Mouse (Mus musculus): ENCODE results near the gene Snai3. TPM values are rescaled to one million over a fixed set of nuclear protein-coding genes. Genes with fewer than 3 reads are reported as not detected.

Snai3 gene
- total RNA-seq, 2 experiments from 2014 or later = 11.3 TPM

DNA sequence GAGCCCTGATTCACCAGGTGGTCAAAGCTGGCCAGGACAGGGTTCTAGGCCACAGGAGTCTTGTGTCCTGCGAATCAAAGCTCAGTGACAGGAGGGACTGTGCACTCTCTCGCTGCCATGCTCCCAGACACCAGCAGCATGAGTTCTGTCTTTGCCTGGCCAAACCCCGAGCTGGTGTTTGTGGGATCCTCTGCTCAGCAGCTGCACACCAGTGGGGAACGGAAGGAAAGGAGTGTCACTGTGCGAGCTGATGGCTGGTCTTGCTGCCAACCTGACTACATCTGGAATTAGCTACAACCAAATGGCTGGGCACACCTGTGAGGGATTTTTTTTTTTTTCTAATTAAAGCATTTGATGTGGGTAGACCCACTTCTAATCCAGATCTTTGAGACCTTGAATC is 10.2 kb upstream of the Snai3 start:
- H3K4me3 ChIP-seq = no peak overlapping the region
- no peak overlapping the region for H3K27ac ChIP-seq
- intact Hi-C loops (cut with DNase I) = no loop called here
- no peak for TF ChIP-seq CTCF (IDR thresholded peaks at IDR 0.05)
- no peak for DNase-seq

DNA sequence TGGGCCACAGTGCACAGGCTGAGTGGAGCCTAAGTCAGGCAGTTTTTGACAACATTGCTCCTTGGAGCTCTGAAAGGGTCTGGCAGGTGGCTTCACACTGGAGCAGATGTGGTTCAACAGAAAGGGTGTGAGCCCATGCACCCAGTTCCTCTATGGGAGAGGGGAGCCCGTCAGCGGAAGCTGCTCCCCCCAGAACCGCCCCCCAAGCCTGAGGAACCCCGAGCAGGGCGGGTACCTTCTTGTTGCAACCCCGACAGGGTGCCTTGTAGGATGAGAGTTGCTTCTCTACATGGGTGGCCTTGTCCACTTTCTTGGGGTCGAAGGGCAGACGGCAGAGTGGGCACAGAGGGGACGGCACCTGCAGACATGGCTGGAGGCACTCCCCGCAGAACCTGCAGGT is 9.4 kb upstream of the Snai3 start:
- no peak overlapping the region for H3K4me3 ChIP-seq
- TF ChIP-seq CTCF (IDR thresholded peaks at IDR 0.05) = no peak
- DNase-seq = no peak
- no peak overlapping the region for H3K27ac ChIP-seq
- intact Hi-C loops (cut with DNase I) = no loop called here

DNA sequence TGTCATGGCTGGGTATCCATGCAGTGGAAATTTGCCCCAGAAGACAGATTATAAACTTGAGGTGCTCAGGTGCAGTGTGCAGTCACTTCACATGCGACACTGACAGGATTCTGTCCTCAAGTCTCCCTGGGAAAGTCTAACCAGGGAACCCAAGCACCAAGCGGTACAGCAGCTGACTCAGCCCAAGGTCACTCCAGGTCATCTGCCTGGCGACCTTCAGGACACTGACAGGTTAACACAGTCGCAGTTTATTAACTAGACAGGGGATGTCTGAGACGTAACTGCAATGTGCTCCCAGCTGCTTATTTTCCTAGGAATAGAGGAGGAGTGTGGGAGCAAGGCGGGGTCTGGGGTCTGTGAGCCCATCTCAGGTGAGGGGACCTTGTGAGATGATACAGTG is 8.9 kb upstream of the Snai3 start:
- H3K4me3 ChIP-seq = no peak overlapping the region
- intact Hi-C loops (cut with DNase I) = no loop called here
- no peak overlapping the region for H3K27ac ChIP-seq
- TF ChIP-seq CTCF (IDR thresholded peaks at IDR 0.05) = no peak
- no peak for DNase-seq

DNA sequence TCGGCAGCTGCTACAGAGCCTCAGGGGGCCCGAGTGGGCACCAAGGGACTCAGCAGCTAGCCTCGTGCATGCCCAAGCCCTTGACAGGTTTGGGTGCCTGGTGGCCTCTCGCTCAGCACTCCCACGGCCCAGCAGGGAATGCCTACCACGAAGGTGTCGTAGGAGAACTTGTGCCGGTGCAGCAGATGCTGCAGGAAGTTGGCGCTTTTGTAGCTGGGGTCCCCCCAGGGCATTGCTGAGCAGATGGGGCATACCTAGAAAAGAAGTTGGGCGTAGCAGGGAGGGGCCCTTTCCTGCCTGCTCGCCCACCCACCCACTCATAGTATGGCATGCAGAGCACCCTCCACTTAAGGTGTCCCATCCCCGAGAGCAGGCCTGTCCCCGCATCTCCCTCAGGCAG is 7.3 kb upstream of the Snai3 start:
- Histone ChIP-seq H3K27ac (no peak overlapping the region), H3K4me3 (no peak overlapping the region)
- no peak for TF ChIP-seq CTCF (IDR thresholded peaks at IDR 0.05)
- no peak for DNase-seq
- intact Hi-C loops (cut with DNase I) = no loop called here

DNA sequence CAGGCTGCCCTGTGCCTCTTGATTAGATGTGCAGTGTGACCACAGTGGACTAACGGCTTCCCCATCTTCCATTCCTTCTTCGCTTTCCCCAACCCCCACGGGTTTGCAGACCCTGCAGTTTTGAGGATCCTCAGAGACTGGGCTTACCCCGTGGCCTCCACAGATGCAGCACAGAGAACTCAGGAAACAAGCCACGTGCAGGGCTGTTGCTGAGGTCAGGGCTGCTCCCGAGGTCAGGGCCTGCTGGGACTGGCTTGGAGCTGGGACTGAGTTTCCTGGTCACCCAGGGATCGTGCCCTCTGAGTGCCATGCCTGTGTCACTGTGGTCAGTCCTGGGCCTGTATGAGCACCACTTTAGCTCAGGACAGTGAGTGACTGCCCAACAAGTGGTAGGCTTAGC is 4.5 kb upstream of the Snai3 start:
- Histone ChIP-seq H3K27ac (no peak overlapping the region), H3K4me3 (no peak overlapping the region)
- intact Hi-C loops (cut with DNase I) = no loop called here
- no peak for DNase-seq
- TF ChIP-seq CTCF (IDR thresholded peaks at IDR 0.05) = no peak

DNA sequence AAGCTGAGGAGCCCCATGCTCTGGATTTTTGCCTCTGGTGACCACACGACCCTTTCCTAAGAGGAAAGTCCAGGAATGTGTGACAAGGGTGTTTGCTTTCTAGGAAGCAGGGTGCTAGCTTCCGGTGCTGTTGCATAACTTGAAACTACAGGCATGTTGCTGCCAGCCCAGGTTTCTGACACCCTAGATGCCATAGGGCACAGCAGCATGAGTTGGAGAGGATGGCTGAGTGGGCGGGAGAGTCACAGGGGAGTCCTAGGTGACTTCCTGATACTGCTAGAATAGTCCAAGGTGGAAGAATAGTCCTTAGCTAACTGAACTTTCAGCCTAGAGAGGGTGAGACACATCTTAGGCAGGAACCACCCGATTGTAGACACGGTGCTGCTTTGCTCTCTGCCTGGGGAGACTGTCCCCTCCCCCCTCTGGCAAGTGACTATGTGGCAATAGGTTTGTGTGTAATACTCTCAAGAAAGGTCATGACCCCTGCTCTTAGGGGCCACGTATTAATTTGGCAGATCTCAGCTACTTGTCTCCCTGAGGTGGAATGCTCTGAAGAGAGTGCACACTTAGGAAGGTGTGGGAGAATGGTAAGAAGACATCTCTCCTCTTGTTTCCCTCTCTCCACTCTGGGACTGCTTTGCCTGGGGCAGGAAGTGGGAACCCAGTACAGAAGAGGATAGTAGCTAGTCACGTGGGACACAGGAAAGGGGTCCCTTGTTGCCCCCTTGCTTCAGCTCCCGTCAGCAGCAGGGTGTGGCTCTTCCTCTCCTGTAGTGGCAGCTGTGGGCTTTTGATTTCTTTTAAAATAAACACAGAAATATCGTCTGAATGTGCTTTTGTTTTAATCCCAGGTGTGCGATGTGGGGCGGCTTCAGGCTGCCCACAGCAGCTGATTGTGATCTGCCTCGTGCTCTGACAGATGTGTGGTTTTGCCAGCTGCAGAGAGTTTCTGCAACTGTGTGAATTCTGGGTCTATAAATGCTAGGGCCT is 3.4 kb upstream of the Snai3 start:
- intact Hi-C loops (cut with DNase I) = no loop called here

DNA sequence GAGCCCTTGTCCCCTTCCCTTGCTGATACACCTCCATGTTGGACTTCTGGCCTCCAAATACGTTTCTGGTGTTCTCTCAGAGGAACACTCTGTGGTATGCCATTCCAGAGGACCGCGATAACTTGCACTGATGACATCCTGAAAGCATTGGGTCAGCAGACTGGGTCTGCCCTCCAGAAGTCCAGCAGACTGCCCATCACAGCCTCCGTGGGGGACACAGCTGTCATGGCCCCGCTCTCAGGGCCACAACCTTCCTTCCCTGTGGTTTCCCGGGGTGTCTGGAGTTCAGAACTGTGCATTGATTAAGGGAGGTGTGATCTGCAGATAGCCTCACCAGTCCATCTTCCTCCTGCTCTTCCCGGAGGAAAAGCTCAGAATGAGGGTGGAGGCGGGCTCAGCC is 2.0 kb upstream of the Snai3 start:
- no peak for TF ChIP-seq CTCF (IDR thresholded peaks at IDR 0.05)
- no peak overlapping the region for H3K4me3 ChIP-seq
- intact Hi-C loops (cut with DNase I) = no loop called here
- no peak overlapping the region for H3K27ac ChIP-seq
- no peak for DNase-seq

More for the DNA sequence above, 3.4 kb upstream of the Snai3 start:
- no peak for DNase-seq
- TF ChIP-seq CTCF (IDR thresholded peaks at IDR 0.05) = no peak
- Histone ChIP-seq H3K4me3 (no peak overlapping the region), H3K27ac (no peak overlapping the region)

DNA sequence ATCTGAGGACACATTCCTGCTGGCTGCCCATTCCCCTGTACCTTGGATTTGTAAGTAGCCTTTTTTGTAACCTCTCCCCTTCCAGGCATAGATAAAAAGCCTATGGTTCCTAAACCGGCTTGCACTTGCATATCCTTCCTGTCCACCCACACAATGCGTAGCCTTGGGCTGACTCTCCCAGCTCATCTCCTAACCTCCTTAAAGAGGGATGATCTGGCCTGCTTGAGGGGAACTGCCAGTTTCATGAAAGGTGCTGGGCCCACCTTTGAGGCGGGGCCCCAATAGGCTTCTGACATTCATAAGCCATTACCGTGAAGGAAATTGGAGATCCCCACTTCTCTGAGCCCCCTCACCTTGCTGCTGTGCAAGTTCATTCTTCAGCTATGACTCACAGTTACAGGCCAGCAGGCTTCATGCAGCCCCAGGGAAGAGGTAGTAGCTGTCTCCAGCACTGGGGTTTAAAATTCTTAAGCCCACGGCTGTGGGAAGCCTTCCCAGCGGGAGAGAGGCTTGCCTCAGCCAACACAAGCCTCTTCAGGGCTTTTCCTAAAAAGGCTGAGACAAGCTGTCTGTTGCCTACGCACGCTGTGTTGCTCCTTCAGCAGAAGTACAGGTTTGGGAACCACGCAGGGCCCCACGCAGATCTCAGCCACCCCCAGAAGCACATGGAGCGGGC is 1.1 kb upstream of the Snai3 start:
- no peak for DNase-seq
- no peak for TF ChIP-seq CTCF (IDR thresholded peaks at IDR 0.05)
- intact Hi-C loops (cut with DNase I) = no loop called here
- Histone ChIP-seq H3K27ac (peak overlapping the region; percentile 89), H3K4me3 (no peak overlapping the region)

DNA sequence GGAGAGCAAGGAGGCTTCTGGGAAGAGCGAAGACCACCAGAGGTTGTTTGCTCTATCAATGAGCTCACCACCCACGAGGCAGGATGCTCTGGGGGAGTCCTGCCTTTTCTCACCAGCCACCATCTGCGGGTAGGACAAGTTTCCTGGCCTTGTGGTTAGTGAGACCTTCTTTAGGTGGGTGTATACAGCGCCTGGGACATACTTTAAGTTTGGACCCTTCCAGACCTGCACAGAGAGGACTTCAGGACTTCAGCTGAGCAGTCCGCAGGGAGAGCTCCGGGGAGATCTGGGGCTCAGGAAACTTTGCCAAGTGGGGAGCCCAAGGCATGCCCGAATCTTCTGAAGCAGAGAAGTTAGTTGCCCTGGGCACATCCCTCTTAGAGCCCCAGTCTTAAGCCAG is 543 bp downstream of the Snai3 start:
- Histone ChIP-seq H3K27ac (peak overlapping the region; percentile 89), H3K4me3 (peak overlapping the region; percentile 72)
- intact Hi-C loops (cut with DNase I) = no loop called here
- TF ChIP-seq CTCF (IDR thresholded peaks at IDR 0.05) = no peak
- no peak for DNase-seq

DNA sequence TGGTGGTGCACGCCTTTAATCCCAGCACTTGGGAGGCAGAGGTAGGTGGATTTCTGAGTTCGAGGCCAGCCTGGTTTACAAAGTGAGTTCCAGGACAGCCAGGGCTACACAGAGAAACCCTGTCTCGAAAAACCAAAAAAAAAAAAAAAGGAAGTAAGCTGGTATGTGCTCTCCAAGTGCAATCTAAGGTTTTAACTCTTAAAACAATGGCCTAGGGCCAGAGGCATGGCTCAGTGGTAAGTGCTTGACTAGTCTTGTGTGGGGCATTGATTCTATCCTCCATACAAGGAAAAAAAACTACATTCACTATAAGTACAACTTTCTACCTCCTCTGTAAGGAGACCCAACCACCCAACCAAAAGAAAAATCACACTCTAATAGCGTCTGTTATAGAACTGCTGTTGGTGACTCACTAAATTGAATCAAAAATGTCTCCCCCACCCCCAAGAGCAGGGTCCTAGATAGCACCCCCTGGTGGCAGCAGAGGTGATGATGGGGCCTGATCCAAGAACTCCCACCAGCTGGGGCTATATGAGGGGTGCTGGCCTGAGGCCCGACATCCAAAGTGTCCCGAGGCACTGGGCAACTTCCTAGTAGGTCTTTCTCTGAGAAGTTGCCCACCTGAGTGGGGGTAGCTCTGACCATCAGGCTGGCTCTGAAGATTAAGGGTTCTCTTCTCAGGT is 1.2 kb downstream of the Snai3 start:
- intact Hi-C loops (cut with DNase I) = no loop called here
- Histone ChIP-seq H3K4me3 (peak overlapping the region; percentile 72), H3K27ac (peak overlapping the region; percentile 89)
- peak; percentile 44 for DNase-seq
- TF ChIP-seq CTCF (IDR thresholded peaks at IDR 0.05) = peak; percentile 51

DNA sequence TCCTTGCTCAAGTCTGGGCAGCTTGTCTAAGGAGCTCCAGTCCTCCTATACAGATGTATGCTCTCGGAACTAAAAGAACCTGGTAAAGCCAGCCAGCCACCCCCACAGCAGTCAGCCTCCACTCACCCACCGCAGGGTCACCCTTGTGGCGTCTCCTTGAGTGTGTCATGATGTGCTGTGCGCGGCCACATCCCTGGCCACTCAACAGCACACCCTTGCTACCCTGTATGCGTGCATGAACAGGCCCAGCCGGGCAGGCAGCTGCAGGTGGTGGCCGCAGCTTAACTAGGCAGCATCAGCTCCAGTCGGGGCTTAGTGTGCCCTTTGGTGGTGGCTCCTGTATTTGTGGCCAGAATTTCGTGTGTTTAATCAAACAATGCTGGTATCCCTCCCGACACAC is 3.4 kb downstream of the Snai3 start:
- TF ChIP-seq CTCF (IDR thresholded peaks at IDR 0.05) = no peak
- intact Hi-C loops (cut with DNase I) = no loop called here
- no peak overlapping the region for H3K27ac ChIP-seq
- no peak for DNase-seq
- H3K4me3 ChIP-seq = no peak overlapping the region

DNA sequence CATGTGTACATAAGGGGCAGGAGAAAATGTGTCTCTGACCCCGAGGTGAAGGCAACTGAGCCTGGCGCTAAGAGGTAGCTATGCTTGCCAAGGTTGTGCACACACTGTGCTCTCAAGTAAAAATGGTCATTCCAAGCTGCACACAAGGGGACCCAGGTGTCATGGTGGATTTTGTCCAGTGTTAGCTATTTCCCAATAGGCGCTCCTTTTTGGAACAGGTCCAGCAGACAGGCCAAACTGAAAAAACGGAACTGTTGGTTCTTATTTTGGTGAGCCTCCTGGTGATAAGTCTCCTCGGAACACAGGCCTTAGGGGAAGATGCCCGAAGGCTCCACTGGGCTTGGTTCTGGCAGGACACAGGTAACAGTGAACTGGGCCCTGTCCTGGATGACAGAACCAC is 6.1 kb downstream of the Snai3 start:
- no peak for TF ChIP-seq CTCF (IDR thresholded peaks at IDR 0.05)
- DNase-seq = no peak
- H3K4me3 ChIP-seq = no peak overlapping the region
- intact Hi-C loops (cut with DNase I) = no loop called here
- no peak overlapping the region for H3K27ac ChIP-seq

DNA sequence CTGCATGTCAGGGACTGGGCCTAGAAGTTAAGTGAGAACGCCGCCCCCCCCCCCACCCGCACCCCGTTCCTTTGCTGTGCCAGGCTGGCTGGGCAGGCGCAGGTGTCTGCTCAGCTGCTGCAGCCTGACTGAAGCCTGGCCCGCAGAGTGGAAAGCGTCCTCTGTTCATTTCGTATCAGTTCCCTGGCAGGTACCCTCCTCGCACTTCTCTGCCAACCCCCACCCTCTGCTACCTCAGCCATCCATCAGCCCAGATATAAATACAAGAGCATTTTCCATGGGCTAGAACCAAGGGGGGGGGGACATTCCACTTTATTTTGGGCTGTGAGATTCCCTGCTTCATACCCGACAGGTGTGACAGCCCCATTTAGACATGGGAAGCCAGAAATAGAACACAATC is 8.4 kb downstream of the Snai3 start:
- DNase-seq = peak; percentile 76
- no peak overlapping the region for H3K4me3 ChIP-seq
- intact Hi-C loops (cut with DNase I) = no loop called here
- peak overlapping the region; percentile 90 for H3K27ac ChIP-seq
- no peak for TF ChIP-seq CTCF (IDR thresholded peaks at IDR 0.05)

All from gastrocnemius, adult 2 months (tissue).